Mouse (Mus musculus): ENCODE measurements at regions not wholly inside any gene's neighbourhood (a gene's known extent, or its start where the extent isn't known, plus 50 kb on each side); places are given as distances from the start of the nearest gene placed in this dataset.

GRCm38 (mm10) chr1:97555565-97555955, 106.3 kb downstream of the D1Ertd622e start:
- no peak for DNase-seq (ENCODE audit: low spot score in 2 of 2)

- DNase-seq (ENCODE audit: low spot score in 2 of 2) = peak; percentile 36 to 59
Measured at GRCm38 (mm10) chr1:97554936-97555564, 106.8 kb downstream of the D1Ertd622e start.

GRCm38 (mm10) chr1:97553485-97554474, 108.1 kb downstream of the D1Ertd622e start:
- peak in 1 of 2 experiments; percentile 13 for DNase-seq (ENCODE audit: low spot score in 2 of 2)

- DNase-seq (ENCODE audit: low spot score in 2 of 2) = no peak
Measured at GRCm38 (mm10) chr1:97552886-97553285, 109.0 kb downstream of the D1Ertd622e start.

- DNase-seq (ENCODE audit: low spot score in 2 of 2) = no peak
Measured at GRCm38 (mm10) chr1:97541162-97541493, 120.7 kb downstream of the D1Ertd622e start.

GRCm38 (mm10) chr1:97540291-97541161, 121.3 kb downstream of the D1Ertd622e start:
- no peak for DNase-seq (ENCODE audit: low spot score in 2 of 2)

- no peak for DNase-seq (ENCODE audit: low spot score in 2 of 2)
Measured at GRCm38 (mm10) chr1:97496915-97497314, 165.0 kb downstream of the D1Ertd622e start.

- no peak for DNase-seq (ENCODE audit: low spot score in 2 of 2)
Measured at GRCm38 (mm10) chr1:97479921-97480320, 182.0 kb downstream of the D1Ertd622e start.
